Mouse (Mus musculus): Measurements from ENCODE around the gene Bcas3. TPM values are rescaled to one million over a fixed set of nuclear protein-coding genes. Genes with fewer than 3 reads are reported as not detected.

Gene Bcas3
- polyA plus RNA-seq, 1 experiment from 2014 or later, result 26.9 TPM

- 15% methylated on average over 35 of the region's 38 CpGs for WGBS (ENCODE audit: missing documents)
- Histone ChIP-seq H3K79me2 (ENCODE audit: inconsistent target) (no peaks in the 10 kb centered on the region), H3K4me3 (ENCODE audit: inconsistent target) (no peak overlapping the region), H3K36me3 (ENCODE audit: inconsistent target) (no peaks in the 10 kb centered on the region), H3K27ac (no peak overlapping the region)
Measured at GRCm38 (mm10) chr11:85828691-85829519, 475.9 kb downstream of the Bcas3 start.

DNA sequence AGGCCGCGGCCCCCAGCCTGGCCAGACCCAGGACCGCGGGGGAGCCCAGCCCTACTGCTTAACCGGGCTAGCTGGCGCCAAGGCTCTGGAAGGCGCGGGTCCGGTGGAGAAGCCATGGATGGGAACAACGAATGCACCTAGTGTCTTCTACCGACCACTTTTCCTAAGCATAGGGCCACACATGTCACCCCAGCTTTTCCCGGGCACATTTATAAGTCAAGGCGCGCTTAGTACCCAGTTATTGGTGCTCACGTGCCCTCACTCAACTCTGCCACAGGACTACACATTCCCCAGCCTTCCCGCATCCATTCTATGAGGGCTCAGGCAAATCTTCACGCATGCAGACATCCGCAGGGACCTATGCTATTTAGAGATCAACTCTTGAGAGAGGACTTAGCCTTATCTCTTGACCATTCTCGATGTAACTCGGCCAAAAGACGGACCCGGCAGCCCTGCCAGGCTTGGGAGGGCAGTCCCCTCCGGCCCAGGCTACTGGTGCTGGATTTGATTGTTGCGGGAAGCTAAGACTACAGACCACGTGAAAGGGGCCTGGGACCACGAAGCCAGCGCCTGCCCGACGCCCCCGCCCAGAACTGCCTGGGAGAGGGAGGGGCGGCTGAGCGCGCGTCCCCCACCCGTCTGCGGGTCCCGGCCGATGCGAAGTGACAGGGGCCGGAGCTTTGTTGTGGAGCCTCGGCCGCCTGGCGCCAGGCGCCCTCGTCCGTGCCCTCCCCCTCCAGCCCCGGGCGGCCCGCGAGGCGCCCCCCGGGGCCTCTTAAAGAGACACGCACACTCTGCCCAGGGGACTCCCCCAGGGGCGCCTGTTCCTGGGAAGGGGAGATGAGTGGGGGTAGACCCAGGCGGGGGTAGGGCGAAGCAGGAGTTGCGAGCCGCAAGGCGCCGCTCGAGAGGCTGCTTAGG is 476.8 kb downstream of the Bcas3 start:
- no peaks in the 10 kb centered on the region for H3K79me2 ChIP-seq (ENCODE audit: inconsistent target)
- no peaks in the 10 kb centered on the region for H3K36me3 ChIP-seq (ENCODE audit: inconsistent target)
- H3K27ac ChIP-seq, result no peak overlapping the region
- WGBS (ENCODE audit: missing documents), result 6% methylated on average over 58 of the region's 61 CpGs
- no peak overlapping the region for H3K4me3 ChIP-seq (ENCODE audit: inconsistent target)

DNA sequence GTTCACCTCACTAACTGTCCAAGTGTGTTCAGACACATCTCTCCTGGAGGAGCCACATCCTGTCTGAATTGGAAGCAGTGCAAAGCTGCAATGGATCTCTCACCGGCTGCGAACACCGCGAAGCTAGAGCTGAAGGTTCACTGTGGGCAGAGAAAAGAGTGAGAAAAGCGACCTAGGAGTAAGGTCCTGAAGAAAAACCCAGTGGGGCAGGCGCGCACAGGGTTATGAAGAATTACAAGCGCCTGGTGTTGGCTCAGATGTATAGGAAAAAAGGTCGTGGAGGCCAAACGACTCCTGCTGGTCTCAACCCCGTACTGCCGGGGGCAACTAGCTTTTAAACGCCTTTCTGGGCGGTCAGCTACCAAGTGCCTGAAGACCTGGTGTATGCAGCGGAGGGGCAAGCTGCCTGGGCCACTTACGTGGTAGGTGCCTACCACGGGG is 478.0 kb downstream of the Bcas3 start:
- Histone ChIP-seq H3K4me3 (ENCODE audit: inconsistent target) (no peak overlapping the region), H3K27ac (no peak overlapping the region), H3K36me3 (ENCODE audit: inconsistent target) (no peaks in the 10 kb centered on the region), H3K79me2 (ENCODE audit: inconsistent target) (no peaks in the 10 kb centered on the region)
- 6% methylated on average over 17 of the region's 17 CpGs for WGBS (ENCODE audit: missing documents)

DNA sequence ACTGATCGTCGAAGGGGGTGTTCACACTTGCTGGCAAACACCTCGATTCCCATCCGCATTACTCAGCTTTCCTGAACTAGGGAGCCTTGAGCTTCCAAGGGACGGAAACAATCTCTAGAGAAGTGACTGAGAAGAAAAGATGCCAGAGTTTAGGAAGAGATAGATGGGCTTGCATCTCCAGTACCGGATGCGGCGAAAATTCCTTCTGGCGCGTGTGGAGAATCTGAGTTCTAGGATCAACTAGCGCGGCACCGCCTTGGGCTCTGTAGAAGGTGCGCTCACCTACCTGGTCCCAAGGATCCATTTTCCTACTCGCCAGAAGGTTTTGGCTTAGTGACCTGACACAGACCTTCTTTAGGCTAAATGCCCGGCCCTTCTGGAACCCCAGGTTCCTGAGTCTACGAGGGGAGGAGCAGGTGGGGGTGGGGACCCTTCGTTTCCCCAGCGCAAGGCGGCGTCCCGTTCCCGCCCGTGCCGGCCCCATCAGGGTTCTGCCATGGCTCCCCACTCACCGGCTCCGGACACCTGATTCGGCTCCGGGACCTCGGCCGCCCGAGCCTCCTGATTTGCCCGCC is 478.8 kb downstream of the Bcas3 start:
- Histone ChIP-seq H3K36me3 (ENCODE audit: inconsistent target) (no peaks in the 10 kb centered on the region), H3K4me3 (ENCODE audit: inconsistent target) (no peak overlapping the region), H3K79me2 (ENCODE audit: inconsistent target) (no peaks in the 10 kb centered on the region), H3K27ac (no peak overlapping the region)
- WGBS (ENCODE audit: missing documents), result 7% methylated on average over 31 of the region's 33 CpGs

DNA sequence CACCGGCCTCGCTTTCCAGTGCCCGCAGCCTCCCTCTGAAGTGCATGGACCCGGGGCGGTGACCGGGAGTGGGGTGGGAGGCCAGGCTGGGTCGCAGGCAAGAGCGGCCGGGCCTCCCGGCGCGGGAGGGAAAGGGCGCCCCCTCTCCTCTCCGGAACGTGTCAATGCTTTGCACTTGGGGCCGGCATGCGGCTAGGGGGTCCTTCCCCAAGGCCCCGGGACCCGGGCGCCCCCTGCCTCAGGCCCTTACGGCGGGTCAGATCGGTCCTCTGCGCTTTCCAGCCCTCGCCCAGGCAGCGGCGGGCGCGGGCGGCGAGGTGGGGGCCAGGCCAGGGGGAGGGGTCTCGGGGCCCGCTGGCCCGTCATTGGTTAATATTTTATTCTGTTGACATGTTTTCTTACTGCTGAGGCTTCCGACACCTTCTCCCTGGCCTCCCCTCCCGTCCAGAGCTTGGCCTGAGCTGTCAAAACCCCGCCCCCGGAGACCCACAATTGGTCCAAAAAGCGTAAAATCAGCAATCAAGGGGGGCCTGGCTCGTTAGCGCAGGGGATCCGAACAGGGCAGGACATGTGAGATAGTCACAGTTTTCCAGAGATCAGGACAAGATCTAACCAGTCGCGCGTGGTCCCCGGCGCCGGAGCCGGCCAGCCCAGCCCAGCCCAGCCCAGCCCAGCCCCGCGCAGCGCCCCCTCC is 479.4 kb downstream of the Bcas3 start, which contains the start of gene Tbx2:
Tbx2 (plus strand) TSS at position 321 of the 694 bp plus-strand sequence.
- H3K4me3 ChIP-seq (ENCODE audit: inconsistent target), result no peak within 1 kb of the TSS
- no peaks in the 10 kb centered on the region for H3K36me3 ChIP-seq (ENCODE audit: inconsistent target)
- 4% methylated on average over 45 of the region's 52 CpGs for WGBS (ENCODE audit: missing documents)
- H3K27ac ChIP-seq, result no peak within 1 kb of the TSS
- H3K79me2 ChIP-seq (ENCODE audit: inconsistent target), result no peaks in the 10 kb centered on the region

- WGBS (ENCODE audit: missing documents), result 2% methylated on average over 51 of the region's 54 CpGs
- Histone ChIP-seq H3K79me2 (ENCODE audit: inconsistent target) (no peaks in the 10 kb centered on the region), H3K4me3 (ENCODE audit: inconsistent target) (no peak overlapping the region), H3K27ac (no peak overlapping the region), H3K36me3 (ENCODE audit: inconsistent target) (no peaks in the 10 kb centered on the region)
Measured at GRCm38 (mm10) chr11:85833081-85833521, 480.1 kb downstream of the Bcas3 start.

DNA sequence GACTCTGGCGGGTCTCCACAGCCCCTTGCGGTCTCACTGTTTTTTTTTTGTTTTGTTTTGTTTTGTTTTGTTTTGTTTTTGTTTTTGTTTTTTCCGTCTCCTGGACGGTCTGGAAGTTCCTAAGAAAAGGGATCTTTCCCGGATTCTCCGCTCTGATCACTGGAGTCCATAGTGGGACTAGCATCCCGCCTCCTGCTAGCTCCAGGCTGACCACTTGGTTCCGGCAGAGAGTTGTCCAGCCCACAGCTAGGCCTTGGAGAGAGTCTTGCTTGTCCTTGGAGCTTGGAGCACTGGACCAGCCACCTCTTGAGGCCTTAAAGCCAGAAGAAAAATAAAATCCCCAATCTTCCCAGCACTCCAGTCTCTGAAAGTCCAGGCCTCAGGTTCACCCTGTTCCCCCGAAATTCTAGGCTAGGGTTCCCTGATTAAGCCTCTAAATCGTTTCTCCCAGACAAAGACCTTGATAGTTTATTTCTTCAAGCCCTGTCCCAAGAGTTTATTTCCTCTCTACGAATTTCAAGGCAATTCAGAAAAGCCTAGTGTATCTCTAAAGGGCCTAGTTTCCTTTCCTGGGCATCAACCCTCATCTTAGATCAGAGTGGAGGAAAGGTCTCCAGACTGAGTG is 480.9 kb downstream of the Bcas3 start:
- H3K36me3 ChIP-seq (ENCODE audit: inconsistent target), result no peaks in the 10 kb centered on the region
- WGBS (ENCODE audit: missing documents), result 32% methylated on average over 11 of the region's 11 CpGs
- H3K79me2 ChIP-seq (ENCODE audit: inconsistent target), result no peaks in the 10 kb centered on the region
- no peak overlapping the region for H3K4me3 ChIP-seq (ENCODE audit: inconsistent target)
- H3K27ac ChIP-seq, result no peak overlapping the region

DNA sequence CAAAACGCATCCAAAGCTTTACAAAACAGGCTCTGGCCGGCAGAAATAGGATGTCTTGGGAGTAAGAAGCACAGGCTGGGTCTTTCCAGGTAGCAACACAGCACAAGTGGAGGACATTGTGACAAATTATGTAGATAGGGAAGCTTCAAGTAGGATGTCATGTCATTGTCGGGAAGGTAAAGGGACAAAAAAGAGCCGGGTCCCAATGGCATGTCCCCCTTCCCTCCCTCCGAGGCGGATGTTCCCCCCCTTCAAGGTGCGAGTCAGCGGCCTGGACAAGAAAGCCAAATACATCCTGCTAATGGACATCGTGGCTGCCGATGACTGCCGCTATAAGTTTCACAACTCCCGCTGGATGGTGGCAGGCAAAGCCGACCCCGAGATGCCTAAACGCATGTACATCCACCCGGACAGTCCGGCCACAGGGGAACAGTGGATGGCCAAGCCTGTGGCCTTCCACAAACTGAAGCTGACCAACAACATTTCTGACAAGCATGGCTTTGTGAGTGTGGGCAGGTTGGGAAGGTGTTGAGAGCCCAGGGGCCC is 481.5 kb downstream of the Bcas3 start:
- WGBS (ENCODE audit: missing documents), result 21% methylated on average over 15 of the region's 17 CpGs
- H3K4me3 ChIP-seq (ENCODE audit: inconsistent target), result no peak overlapping the region
- H3K27ac ChIP-seq, result no peak overlapping the region
- no peaks in the 10 kb centered on the region for H3K36me3 ChIP-seq (ENCODE audit: inconsistent target)
- no peaks in the 10 kb centered on the region for H3K79me2 ChIP-seq (ENCODE audit: inconsistent target)

- Histone ChIP-seq H3K4me3 (ENCODE audit: inconsistent target) (no peak overlapping the region), H3K79me2 (ENCODE audit: inconsistent target) (no peaks in the 10 kb centered on the region), H3K27ac (no peak overlapping the region), H3K36me3 (ENCODE audit: inconsistent target) (no peaks in the 10 kb centered on the region)
- WGBS (ENCODE audit: missing documents), result 12% methylated on average over 9 of the region's 9 CpGs
Measured at GRCm38 (mm10) chr11:85835001-85835752, 482.2 kb downstream of the Bcas3 start.

DNA sequence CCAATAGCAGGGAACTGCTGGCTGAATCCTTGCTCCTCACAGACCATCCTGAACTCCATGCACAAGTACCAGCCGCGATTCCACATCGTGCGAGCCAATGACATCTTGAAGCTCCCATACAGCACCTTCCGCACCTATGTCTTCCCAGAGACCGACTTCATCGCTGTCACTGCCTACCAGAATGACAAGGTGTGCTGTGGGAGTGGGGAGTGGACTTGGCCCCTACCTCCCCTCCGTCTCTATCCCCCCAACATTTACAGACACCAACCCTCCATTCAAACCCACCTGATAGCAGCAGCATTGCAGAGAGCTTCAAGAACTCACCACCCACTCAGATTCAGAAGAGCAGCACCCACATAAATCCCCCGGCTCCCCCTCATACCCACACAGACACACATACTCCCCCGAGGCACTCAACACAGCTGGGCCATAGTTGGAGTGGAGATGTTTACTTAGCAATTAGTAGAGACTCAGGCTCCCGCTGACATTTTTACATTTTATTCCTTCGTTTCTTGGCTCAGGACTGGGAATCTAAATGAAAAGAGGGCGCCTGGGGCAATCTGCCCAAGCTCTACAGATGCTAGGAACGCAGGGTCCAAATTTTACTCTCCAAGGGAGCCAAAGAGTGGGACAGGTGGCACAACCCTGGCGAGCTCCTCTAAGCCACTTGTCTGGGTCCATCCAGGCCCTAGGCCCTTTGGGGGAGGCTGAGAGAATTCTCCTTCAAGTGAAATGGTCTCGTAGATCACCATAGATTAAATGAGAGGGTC is 483.0 kb downstream of the Bcas3 start:
- no peaks in the 10 kb centered on the region for H3K79me2 ChIP-seq (ENCODE audit: inconsistent target)
- WGBS (ENCODE audit: missing documents), result 18% methylated on average over 16 of the region's 16 CpGs

DNA sequence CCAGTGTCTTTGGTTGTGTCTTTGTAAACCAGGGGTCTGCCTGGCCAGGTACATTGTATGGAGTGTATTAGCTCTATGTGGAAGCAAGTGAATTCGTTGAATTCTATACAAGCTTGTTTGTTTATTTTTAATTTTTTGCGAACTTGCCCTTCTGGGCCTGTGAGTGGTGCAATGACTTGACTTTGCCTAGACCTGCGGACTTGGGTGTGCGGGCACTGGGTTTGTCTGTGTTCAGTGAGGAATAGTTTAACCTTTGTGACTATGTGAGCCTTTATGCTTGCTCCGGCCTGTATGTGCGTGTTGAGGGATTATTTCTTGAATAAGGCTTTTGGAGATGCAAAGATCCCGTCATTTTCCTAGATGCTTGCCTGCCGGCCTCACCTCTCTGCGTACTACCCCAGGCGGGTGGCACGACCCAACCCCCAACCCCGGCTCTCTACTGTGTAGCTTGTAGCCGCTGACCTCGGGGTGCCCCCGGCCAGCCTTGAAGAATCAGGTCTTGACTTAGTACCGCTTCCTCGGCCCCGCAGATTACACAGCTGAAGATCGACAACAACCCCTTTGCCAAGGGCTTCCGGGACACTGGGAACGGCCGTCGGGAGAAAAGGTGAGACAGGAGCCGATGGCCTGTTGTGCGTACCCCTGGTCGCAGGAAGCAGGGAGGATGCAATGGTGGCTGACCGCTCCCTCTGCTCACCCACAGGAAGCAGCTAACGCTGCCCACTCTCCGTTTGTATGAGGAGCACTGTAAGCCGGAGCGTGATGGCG is 483.7 kb downstream of the Bcas3 start:
- WGBS (ENCODE audit: missing documents), result 10% methylated on average over 32 of the region's 32 CpGs
- Histone ChIP-seq H3K79me2 (ENCODE audit: inconsistent target) (no peaks in the 10 kb centered on the region), H3K4me3 (ENCODE audit: inconsistent target) (no peak overlapping the region), H3K27ac (no peak overlapping the region), H3K36me3 (ENCODE audit: inconsistent target) (no peaks in the 10 kb centered on the region)

More for the DNA sequence above, 483.0 kb downstream of the Bcas3 start:
- Histone ChIP-seq H3K36me3 (ENCODE audit: inconsistent target) (no peaks in the 10 kb centered on the region), H3K27ac (no peak overlapping the region), H3K4me3 (ENCODE audit: inconsistent target) (no peak overlapping the region)

DNA sequence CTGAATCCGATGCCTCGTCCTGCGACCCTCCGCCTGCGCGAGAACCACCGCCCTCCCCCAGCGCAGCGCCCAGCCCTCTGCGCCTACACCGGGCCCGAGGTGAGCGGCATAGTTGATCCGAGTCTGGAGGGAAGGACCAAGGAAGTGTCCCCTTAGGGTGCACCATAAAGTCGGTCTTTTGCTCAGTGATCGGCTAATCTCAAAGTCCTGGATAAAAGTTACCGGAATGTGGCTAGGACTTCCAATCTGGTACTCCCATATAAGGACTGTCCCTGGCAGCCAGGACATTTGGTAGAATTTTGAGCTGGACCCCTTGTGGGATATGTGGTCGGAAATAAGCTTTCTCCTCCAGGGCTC is 484.3 kb downstream of the Bcas3 start:
- 9% methylated on average over 16 of the region's 18 CpGs for WGBS (ENCODE audit: missing documents)
- Histone ChIP-seq H3K36me3 (ENCODE audit: inconsistent target) (no peaks in the 10 kb centered on the region), H3K4me3 (ENCODE audit: inconsistent target) (no peak overlapping the region), H3K27ac (no peak overlapping the region), H3K79me2 (ENCODE audit: inconsistent target) (no peaks in the 10 kb centered on the region)

All from macrophage (primary cell).